Mouse (Mus musculus): Measurements from ENCODE around the gene Dnajc3. TPM values are rescaled to one million over a fixed set of nuclear protein-coding genes. Genes with fewer than 3 reads are reported as not detected.
A peak's percentile ranks its signal among the peaks of the same experiment; 100 is the strongest.

Gene Dnajc3
- total and polyA plus RNA-seq, 3 experiments: 29.0 to 40.6 (median 31.6) TPM

DNA sequence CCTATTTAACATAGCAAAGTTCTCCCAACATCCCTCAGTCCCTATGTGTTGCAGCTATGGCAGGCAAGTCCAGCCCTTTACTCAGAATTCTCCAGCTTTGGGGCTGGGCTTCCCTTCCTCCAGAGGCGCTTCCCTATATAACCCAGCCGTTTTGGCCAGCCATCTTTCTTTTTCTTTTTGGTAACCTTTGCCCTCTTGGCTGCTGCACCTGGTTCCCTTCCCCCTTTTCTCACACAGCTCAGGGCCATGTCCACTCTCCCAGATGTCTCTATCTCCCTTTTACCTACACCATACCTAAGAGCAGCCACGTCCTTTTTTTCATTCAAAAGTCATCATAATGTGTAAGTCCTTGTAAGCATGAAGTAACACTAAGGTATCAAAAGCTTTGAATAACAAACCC, 1.5 kb upstream of the Dnajc3 start:
- Histone ChIP-seq H3K27me3 (replicated peaks) (no peaks in the 10 kb centered on the region), H3K4me3 (replicated peaks in 1 of 3; ENCODE audit: low read depth in 2 of 3, low read length in 2 of 3, poor library complexity in 1 of 3) (no peak overlapping the region), H3K36me3 (replicated peaks in 1 of 2; ENCODE audit: control insufficient read depth in 1 of 2, insufficient read depth in 1 of 2, low read length in 1 of 2) (no peaks in the 10 kb centered on the region), H3K4me1 (ENCODE audit: control insufficient read depth in 1 of 2, insufficient read depth in 2 of 2) (peaks cover 6 to 34% of the 10 kb centered on the region in 2 experiments; a peak in 3 of 4 replicates), H3K79me2 (replicated peaks; ENCODE audit: control insufficient read depth, extremely low read depth, insufficient read depth, poor library complexity, severe bottlenecking) (peaks cover 14% of the 10 kb centered on the region), H3K9ac (ENCODE audit: insufficient read depth, low read depth) (no peak overlapping the region), H3K4me2 (ENCODE audit: insufficient read depth, low read depth, poor library complexity, severe bottlenecking) (no peak overlapping the region), H3K27ac (ENCODE audit: insufficient read depth, low read depth) (no peak overlapping the region), H3K9me3 (replicated peaks; ENCODE audit: low read length) (no peaks in the 10 kb centered on the region)
- in situ Hi-C loops (cut with MboI; ENCODE audit: low pct_ligation_motif_present, low pct_unique_long_range_greater_than_20kb, low sequenced_read_pairs) (no loop called here), dilution Hi-C loops (cut with MboI; ENCODE audit: extremely low pct_ligation_motif_present, extremely low pct_unique_long_range_greater_than_20kb, low sequenced_read_pairs) (no loop called here)
- DNase-seq (ENCODE audit: extremely low read depth): no peak
- no peak for TF ChIP-seq USF1 (IDR thresholded peaks at IDR 0.05; ENCODE audit: low read depth, low read length)
- no peak for TF ChIP-seq BHLHE40 (IDR thresholded peaks at IDR 0.05; ENCODE audit: low read depth, low read length)
- TF ChIP-seq JUND (conservative IDR thresholded peaks at IDR 0.05; ENCODE audit: low read depth, low read length): no peak
- TF ChIP-seq ELF1 (IDR thresholded peaks at IDR 0.05; ENCODE audit: low read depth, low read length): no peak
- no peak for TF ChIP-seq USF2 (conservative IDR thresholded peaks at IDR 0.05; ENCODE audit: low read depth, low read length)
- no peak for TF ChIP-seq MYC (IDR thresholded peaks at IDR 0.05; ENCODE audit: low read depth, low read length)
- TF ChIP-seq KAT2A (IDR thresholded peaks at IDR 0.05; ENCODE audit: insufficient replicate concordance, low read length): no peak
- TF ChIP-seq ZC3H11A (IDR thresholded peaks at IDR 0.05; ENCODE audit: low read depth, low read length): no peak
- TF ChIP-seq TBP (conservative IDR thresholded peaks at IDR 0.05; ENCODE audit: low read depth, low read length): no peak
- TF ChIP-seq MAX (IDR thresholded peaks at IDR 0.05; ENCODE audit: low read length): no peak
- no peak for TF ChIP-seq IRF4 (IDR thresholded peaks at IDR 0.05; ENCODE audit: low read depth, low read length)
- TF ChIP-seq SIN3A (IDR thresholded peaks at IDR 0.05; ENCODE audit: low read length): no peak
- no peak for TF ChIP-seq ETS1 (conservative IDR thresholded peaks at IDR 0.05; ENCODE audit: low read depth, low read length)
- TF ChIP-seq CHD1 (IDR thresholded peaks at IDR 0.05; ENCODE audit: low read depth, low read length): no peak
- TF ChIP-seq RCOR1 (conservative IDR thresholded peaks at IDR 0.05; ENCODE audit: low read depth, low read length): no peak
- TF ChIP-seq PAX5 (IDR thresholded peaks at IDR 0.05; ENCODE audit: low read length): no peak
- TF ChIP-seq MAZ (IDR thresholded peaks at IDR 0.05; ENCODE audit: low read depth, low read length): no peak
- TF ChIP-seq ZKSCAN1 (IDR thresholded peaks at IDR 0.05; ENCODE audit: borderline replicate concordance, low read depth, low read length): no peak
- TF ChIP-seq CHD2 (IDR thresholded peaks at IDR 0.05; ENCODE audit: low read length): no peak

DNA sequence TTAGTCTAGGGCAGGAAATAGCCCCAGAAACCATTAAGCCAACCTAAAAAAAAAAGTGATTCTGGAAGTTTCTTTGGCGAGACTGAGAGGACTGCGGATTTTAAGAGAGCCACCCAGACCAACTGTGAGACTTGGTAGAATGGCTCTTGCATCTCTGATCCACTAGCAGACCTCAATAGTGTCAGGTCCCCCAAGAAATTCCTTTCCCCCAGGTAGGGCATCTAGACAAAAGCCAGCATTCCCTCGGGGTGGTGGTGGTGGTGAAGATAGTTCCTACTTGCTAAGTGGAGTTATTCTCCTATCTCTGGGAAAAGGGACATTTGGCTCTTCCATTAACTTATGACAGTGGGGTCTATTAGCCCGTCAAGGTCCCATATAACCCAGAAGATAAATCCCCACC, 824 bp upstream of the Dnajc3 start:
- peak overlapping the region; percentile 56 to 99 (median 67) for H3K4me3 ChIP-seq (replicated peaks in 1 of 3; ENCODE audit: low read depth in 2 of 3, low read length in 2 of 3, poor library complexity in 1 of 3)
- no peak overlapping the region for H3K27ac ChIP-seq (ENCODE audit: insufficient read depth, low read depth)
- TF ChIP-seq UBTF (IDR thresholded peaks at IDR 0.05; ENCODE audit: low read depth, low read length) (no peak), MEF2A (IDR thresholded peaks at IDR 0.05; ENCODE audit: borderline replicate concordance, low read depth, low read length) (0 out of 2 replicates have a peak, but pooled peaks have one; percentile 8)
- peak overlapping the region; percentile 62 for H3K9ac ChIP-seq (ENCODE audit: insufficient read depth, low read depth)
- H3K27me3 ChIP-seq (replicated peaks): no peaks in the 10 kb centered on the region
- H3K36me3 ChIP-seq (replicated peaks in 1 of 2; ENCODE audit: control insufficient read depth in 1 of 2, insufficient read depth in 1 of 2, low read length in 1 of 2): peaks cover 0 to 3% of the 10 kb centered on the region in 2 experiments
- dilution Hi-C loops (cut with MboI; ENCODE audit: extremely low pct_ligation_motif_present, extremely low pct_unique_long_range_greater_than_20kb, low sequenced_read_pairs): no loop called here
- H3K4me1 ChIP-seq (ENCODE audit: control insufficient read depth in 1 of 2, insufficient read depth in 2 of 2): peaks cover 6 to 39% of the 10 kb centered on the region in 2 experiments; a peak in 3 of 4 replicates
- no peaks in the 10 kb centered on the region for H3K9me3 ChIP-seq (replicated peaks; ENCODE audit: low read length)
- in situ Hi-C loops (cut with MboI; ENCODE audit: low pct_ligation_motif_present, low pct_unique_long_range_greater_than_20kb, low sequenced_read_pairs): no loop called here
- H3K4me2 ChIP-seq (ENCODE audit: insufficient read depth, low read depth, poor library complexity, severe bottlenecking): peak overlapping the region; percentile 74
- peaks cover 14% of the 10 kb centered on the region for H3K79me2 ChIP-seq (replicated peaks; ENCODE audit: control insufficient read depth, extremely low read depth, insufficient read depth, poor library complexity, severe bottlenecking)
- no peak for DNase-seq (ENCODE audit: extremely low read depth)
